Mouse (Mus musculus) lung, embryonic 14.5 days (tissue): ENCODE measurements around the gene Gda. TPM values are rescaled to one million over a fixed set of nuclear protein-coding genes. Genes with fewer than 3 reads are reported as not detected.

Experiments
- ATAC-seq: fragments of 200-750 bp; cut with Nextera tagmentation; 2 replicates; pipeline ENCODE4 v1.8.0; 2017; ENCODE audit warnings: mild to moderate bottlenecking, moderate TSS enrichment, moderate library complexity; ENCODE audit not compliant: insufficient read depth
- DNase-seq: peaks from one replicate; pipeline ENCODE4 v3.0.0-alpha.2; 2015
- H3K27ac ChIP-seq: fragments of 300-500 bp; sonication (generic); 2 replicates; pipeline ENCODE4 v1.5.1; 2014; ENCODE audit warnings: low read depth, mild to moderate bottlenecking, moderate library complexity
- H3K27me3 ChIP-seq: fragments of 300-500 bp; sonication (generic); 2 replicates; pipeline ENCODE4 v1.6.1; 2014; ENCODE audit warnings: low read length, control low read depth; ENCODE audit not compliant: insufficient read depth
- H3K36me3 ChIP-seq: fragments of 300-500 bp; sonication (generic); 2 replicates; pipeline ENCODE4 v1.6.1; 2014; ENCODE audit warnings: control low read depth; ENCODE audit not compliant: insufficient read depth
- H3K4me1 ChIP-seq: fragments of 300-500 bp; sonication (generic); 2 replicates; pipeline ENCODE4 v1.6.1; 2014; ENCODE audit warnings: antibody characterized with exemption, control low read depth; ENCODE audit not compliant: insufficient read depth
- H3K4me2 ChIP-seq: fragments of 300-500 bp; sonication (generic); 2 replicates; pipeline ENCODE4 v1.6.1; 2014; ENCODE audit warnings: mild to moderate bottlenecking
- H3K4me3 ChIP-seq: fragments of 300-500 bp; sonication (generic); 2 replicates; pipeline ENCODE4 v1.5.1; 2014; ENCODE audit warnings: low read depth, low read length
- H3K9ac ChIP-seq: fragments of 300-500 bp; sonication (generic); 2 replicates; pipeline ENCODE4 v1.6.1; 2014
- H3K9me3 ChIP-seq: fragments of 300-500 bp; sonication (generic); 2 replicates; pipeline ENCODE4 v1.6.1; 2016; ENCODE audit warnings: low read depth, low read length, control low read depth
- CTCF ChIP-seq: IDR thresholded peaks from 2 replicates; pipeline ENCODE4 v1.5.1; 2016; ENCODE audit warnings: antibody characterized with exemption, low read depth
- WGBS: fragments of 180-500 bp; shearing (Covaris S2); extraction: QIAGEN DNeasy Blood & Tissue Kit; methylation state at CpG from one replicate; pipeline ENCODE4 v1.1.7; 2014; 5-methylcytosine and 5-hydroxymethylcytosine counted together
- polyA plus RNA-seq: library from polyadenylated mRNA; unstranded; fragments of >200 nt; fragmentation: Nextera tagmentation; extraction: Ambion mirVana; gene quantifications from 2 replicates; pipeline ENCODE4 v1.2.1, GENCODE M21; 2014

The Gda gene
- polyA plus RNA-seq, 1 experiment from 2014 or later = 0.26 TPM

- ATAC-seq = no peak
- WGBS = 85% methylated on average over 7 of the region's 7 CpGs
- H3K9me3 ChIP-seq = no peaks in the 10 kb centered on the region
- DNase-seq = no peak
- H3K9ac ChIP-seq = no peak overlapping the region
- H3K36me3 ChIP-seq = no peaks in the 10 kb centered on the region
- no peak overlapping the region for H3K4me3 ChIP-seq
- H3K27me3 ChIP-seq = no peaks in the 10 kb centered on the region
- no peaks in the 10 kb centered on the region for H3K4me1 ChIP-seq
- H3K4me2 ChIP-seq = no peak overlapping the region
- TF ChIP-seq CTCF = no peak
- H3K27ac ChIP-seq = no peak overlapping the region
These were observed 82.3 kb downstream of the Gda start for GRCm38 (mm10) chr19:21390904-21391303.

GRCm38 (mm10) chr19:21386842-21387241, 86.4 kb downstream of the Gda start:
- H3K4me3 ChIP-seq = no peak overlapping the region
- no peak overlapping the region for H3K9ac ChIP-seq
- no peaks in the 10 kb centered on the region for H3K4me1 ChIP-seq
- 68% methylated on average over 2 of the region's 2 CpGs for WGBS
- TF ChIP-seq CTCF = no peak
- H3K27me3 ChIP-seq = no peaks in the 10 kb centered on the region
- ATAC-seq (no peak), DNase-seq (no peak)
- no peaks in the 10 kb centered on the region for H3K9me3 ChIP-seq
- H3K36me3 ChIP-seq = no peaks in the 10 kb centered on the region
- H3K27ac ChIP-seq = no peak overlapping the region
- no peak overlapping the region for H3K4me2 ChIP-seq

GRCm38 (mm10) chr19:21384231-21384630, 89.0 kb downstream of the Gda start:
- H3K9ac ChIP-seq = no peak overlapping the region
- no peaks in the 10 kb centered on the region for H3K9me3 ChIP-seq
- H3K4me2 ChIP-seq = no peak overlapping the region
- WGBS = 84% methylated on average over 3 of the region's 3 CpGs
- no peaks in the 10 kb centered on the region for H3K4me1 ChIP-seq
- no peak for ATAC-seq
- no peak for DNase-seq
- no peaks in the 10 kb centered on the region for H3K36me3 ChIP-seq
- no peak overlapping the region for H3K4me3 ChIP-seq
- no peaks in the 10 kb centered on the region for H3K27me3 ChIP-seq
- TF ChIP-seq CTCF = no peak
- no peak overlapping the region for H3K27ac ChIP-seq

GRCm38 (mm10) chr19:21383491-21384226, 89.6 kb downstream of the Gda start:
- no peak overlapping the region for H3K27ac ChIP-seq
- no peaks in the 10 kb centered on the region for H3K4me1 ChIP-seq
- H3K4me2 ChIP-seq = no peak overlapping the region
- H3K4me3 ChIP-seq = no peak overlapping the region
- TF ChIP-seq CTCF = no peak
- DNase-seq (no peak), ATAC-seq (no peak)
- H3K9me3 ChIP-seq = no peaks in the 10 kb centered on the region
- H3K36me3 ChIP-seq = no peaks in the 10 kb centered on the region
- 81% methylated on average over 6 of the region's 6 CpGs for WGBS
- H3K27me3 ChIP-seq = no peaks in the 10 kb centered on the region
- H3K9ac ChIP-seq = no peak overlapping the region

- no peaks in the 10 kb centered on the region for H3K9me3 ChIP-seq
- TF ChIP-seq CTCF = no peak
- H3K27ac ChIP-seq = no peak overlapping the region
- DNase-seq (no peak), ATAC-seq (no peak)
- no peak overlapping the region for H3K9ac ChIP-seq
- H3K4me1 ChIP-seq = no peaks in the 10 kb centered on the region
- H3K4me2 ChIP-seq = no peak overlapping the region
- H3K4me3 ChIP-seq = no peak overlapping the region
- H3K27me3 ChIP-seq = no peaks in the 10 kb centered on the region
- H3K36me3 ChIP-seq = no peaks in the 10 kb centered on the region
- 75% methylated on average over 2 of the region's 2 CpGs for WGBS
These were observed 91.5 kb downstream of the Gda start for GRCm38 (mm10) chr19:21381696-21382095.

- Histone ChIP-seq H3K27ac (no peak overlapping the region), H3K9ac (no peak overlapping the region), H3K9me3 (no peaks in the 10 kb centered on the region), H3K4me2 (no peak overlapping the region), H3K27me3 (no peaks in the 10 kb centered on the region), H3K4me3 (no peak overlapping the region), H3K36me3 (no peaks in the 10 kb centered on the region), H3K4me1 (no peaks in the 10 kb centered on the region)
- 83% methylated on average over 5 of the region's 5 CpGs for WGBS
- no peak for TF ChIP-seq CTCF
- ATAC-seq (no peak), DNase-seq (no peak)
These were observed 94.0 kb downstream of the Gda start for GRCm38 (mm10) chr19:21379195-21379594.

GRCm38 (mm10) chr19:21376445-21377218, 96.6 kb downstream of the Gda start:
- WGBS = 85% methylated on average over 4 of the region's 4 CpGs
- no peak overlapping the region for H3K27ac ChIP-seq
- ATAC-seq (no peak), DNase-seq (no peak)
- no peaks in the 10 kb centered on the region for H3K9me3 ChIP-seq
- no peak overlapping the region for H3K4me3 ChIP-seq
- H3K4me1 ChIP-seq = no peaks in the 10 kb centered on the region
- no peak overlapping the region for H3K9ac ChIP-seq
- no peak for TF ChIP-seq CTCF
- H3K36me3 ChIP-seq = no peaks in the 10 kb centered on the region
- no peaks in the 10 kb centered on the region for H3K27me3 ChIP-seq
- no peak overlapping the region for H3K4me2 ChIP-seq
